Mouse (Mus musculus): ENCODE results near the gene Fmo4. TPM values are rescaled to one million over a fixed set of nuclear protein-coding genes. Genes with fewer than 3 reads are reported as not detected.

Gene Fmo4
- polyA plus RNA-seq (2012; rRNA removed) (0.84 and 0.99 TPM in 2 replicates), polyA plus RNA-seq (2014; fragmentation: Nextera tagmentation; extraction: Ambion mirVana) (0.76 and 0.80 TPM in 2 replicates)

DNA sequence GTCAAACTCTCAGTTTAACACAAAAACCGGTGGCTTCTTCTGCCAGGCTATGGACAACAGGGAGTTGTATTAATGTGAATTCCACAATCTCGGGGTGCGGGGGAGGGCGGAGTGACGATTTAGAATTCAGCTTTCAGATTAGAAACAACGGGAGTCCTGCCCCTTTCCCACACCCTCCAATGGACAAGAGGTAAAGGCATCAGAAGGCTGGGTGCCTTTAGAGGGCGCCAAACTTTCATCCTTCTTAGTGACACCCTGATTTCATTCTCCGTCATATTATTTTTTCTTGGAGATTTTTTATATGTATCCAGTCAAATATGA lies at the start of gene Fmo4:
Gene Fmo4, minus strand, starts transcription at position 137 of the 321 bp plus-strand sequence.
- peak; percentile 69 for DNase-seq (ENCODE audit: low spot score)
- TF ChIP-seq POLR2A (IDR thresholded peaks at IDR 0.05; ENCODE audit: borderline replicate concordance, extremely low read depth, insufficient read depth, insufficient read length): no peak
- H3K9ac ChIP-seq (ENCODE audit: low read depth, low read length, severe bottlenecking): no peak within 1 kb of the TSS
- H3K36me3 ChIP-seq (ENCODE audit: control insufficient read depth, insufficient read depth, low read length): no peaks in the 10 kb centered on the region
- ATAC-seq (ENCODE audit: low FRiP score, low read depth): no peak
- WGBS: 50% methylated on average over 8 of the region's 8 CpGs
- no peaks in the 10 kb centered on the region for H3K9me3 ChIP-seq (ENCODE audit: control insufficient read depth, low read length)
- H3K4me2 ChIP-seq (replicated peaks; ENCODE audit: low read depth, low read length, severe bottlenecking): no peak within 1 kb of the TSS
- no peak within 1 kb of the TSS for H3K27ac ChIP-seq (replicated peaks; ENCODE audit: low read depth, low read length)
- no peaks in the 10 kb centered on the region for H3K27me3 ChIP-seq (ENCODE audit: control insufficient read depth, insufficient read depth, low read length)
- H3K4me1 ChIP-seq (ENCODE audit: control insufficient read depth, insufficient read depth, low read length): no peaks in the 10 kb centered on the region
- H3K4me3 ChIP-seq (replicated peaks; ENCODE audit: low read length): no peak within 1 kb of the TSS

DNA sequence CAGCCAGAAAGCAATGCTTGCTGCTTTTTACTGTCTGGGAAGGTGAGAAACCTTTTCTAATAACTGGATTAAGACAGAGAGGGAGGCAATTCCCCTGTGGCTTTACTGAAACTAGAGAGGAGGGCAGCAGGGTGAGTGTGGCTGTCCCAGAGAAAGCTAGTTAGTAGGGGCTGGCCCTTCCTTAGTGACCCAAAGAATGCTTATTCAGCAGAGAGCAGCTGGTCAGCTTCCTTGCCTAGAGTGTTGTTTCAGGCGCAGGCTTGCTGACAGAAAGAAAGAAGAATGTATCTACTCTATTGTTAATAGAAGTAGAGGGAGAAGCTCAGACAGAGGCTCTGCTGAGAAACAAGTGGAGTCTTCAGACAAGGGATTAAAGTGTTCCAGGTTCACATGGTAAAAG lies 48.6 kb upstream of the Fmo4 start:
- ATAC-seq (ENCODE audit: low FRiP score, low read depth): no peak
- no peak for DNase-seq (ENCODE audit: low spot score)
- TF ChIP-seq POLR2A (IDR thresholded peaks at IDR 0.05; ENCODE audit: borderline replicate concordance, extremely low read depth, insufficient read depth, insufficient read length): no peak
- Histone ChIP-seq H3K27ac (replicated peaks; ENCODE audit: low read depth, low read length) (no peak overlapping the region), H3K36me3 (ENCODE audit: control insufficient read depth, insufficient read depth, low read length) (no peaks in the 10 kb centered on the region), H3K27me3 (ENCODE audit: control insufficient read depth, insufficient read depth, low read length) (no peaks in the 10 kb centered on the region), H3K4me1 (ENCODE audit: control insufficient read depth, insufficient read depth, low read length) (peaks cover 28% of the 10 kb centered on the region), H3K4me2 (replicated peaks; ENCODE audit: low read depth, low read length, severe bottlenecking) (no peak overlapping the region), H3K4me3 (replicated peaks; ENCODE audit: low read length) (no peak overlapping the region), H3K9ac (ENCODE audit: low read depth, low read length, severe bottlenecking) (no peak overlapping the region), H3K9me3 (ENCODE audit: control insufficient read depth, low read length) (no peaks in the 10 kb centered on the region)
- WGBS: 63% methylated on average over 1 of the region's 1 CpGs

DNA sequence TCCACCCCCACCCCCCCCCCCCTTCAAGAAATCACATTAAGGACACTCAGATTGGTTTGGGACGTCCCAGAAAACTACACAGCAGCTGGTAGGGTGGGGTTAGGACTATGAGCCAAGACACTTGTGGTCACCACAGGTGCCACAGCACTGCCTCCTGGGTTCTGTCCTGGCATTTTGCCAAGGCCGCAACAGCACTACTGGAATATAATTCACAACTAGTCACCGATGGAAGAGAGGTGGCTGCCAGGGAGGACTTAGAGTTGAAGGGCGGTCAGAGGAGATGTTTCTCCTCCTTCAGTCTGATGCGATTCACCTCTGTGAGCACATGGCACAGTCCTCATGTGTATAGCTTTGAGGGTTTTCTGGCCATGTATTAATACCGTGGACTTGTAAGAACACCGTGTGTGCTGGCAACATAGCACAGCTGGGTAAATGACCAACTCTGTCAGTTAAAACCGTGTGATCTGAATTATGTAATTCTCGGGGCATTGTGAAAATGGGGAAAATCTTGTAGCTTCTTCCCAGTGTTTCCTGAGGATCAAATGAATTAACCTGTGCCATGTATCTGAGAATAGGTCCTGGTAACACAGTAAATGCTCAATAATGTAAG lies 46.3 kb upstream of the Fmo4 start:
- 59% methylated on average over 9 of the region's 9 CpGs for WGBS
- no peaks in the 10 kb centered on the region for H3K27me3 ChIP-seq (ENCODE audit: control insufficient read depth, insufficient read depth, low read length)
- no peaks in the 10 kb centered on the region for H3K9me3 ChIP-seq (ENCODE audit: control insufficient read depth, low read length)
- peak; percentile 43 for DNase-seq (ENCODE audit: low spot score)
- H3K4me2 ChIP-seq (replicated peaks; ENCODE audit: low read depth, low read length, severe bottlenecking): no peak overlapping the region
- ATAC-seq (ENCODE audit: low FRiP score, low read depth): peak; percentile 62
- peaks cover 23% of the 10 kb centered on the region for H3K4me1 ChIP-seq (ENCODE audit: control insufficient read depth, insufficient read depth, low read length)
- H3K9ac ChIP-seq (ENCODE audit: low read depth, low read length, severe bottlenecking): no peak overlapping the region
- no peak for TF ChIP-seq POLR2A (IDR thresholded peaks at IDR 0.05; ENCODE audit: borderline replicate concordance, extremely low read depth, insufficient read depth, insufficient read length)
- H3K36me3 ChIP-seq (ENCODE audit: control insufficient read depth, insufficient read depth, low read length): no peaks in the 10 kb centered on the region
- H3K27ac ChIP-seq (replicated peaks; ENCODE audit: low read depth, low read length): no peak overlapping the region
- no peak overlapping the region for H3K4me3 ChIP-seq (replicated peaks; ENCODE audit: low read length)

DNA sequence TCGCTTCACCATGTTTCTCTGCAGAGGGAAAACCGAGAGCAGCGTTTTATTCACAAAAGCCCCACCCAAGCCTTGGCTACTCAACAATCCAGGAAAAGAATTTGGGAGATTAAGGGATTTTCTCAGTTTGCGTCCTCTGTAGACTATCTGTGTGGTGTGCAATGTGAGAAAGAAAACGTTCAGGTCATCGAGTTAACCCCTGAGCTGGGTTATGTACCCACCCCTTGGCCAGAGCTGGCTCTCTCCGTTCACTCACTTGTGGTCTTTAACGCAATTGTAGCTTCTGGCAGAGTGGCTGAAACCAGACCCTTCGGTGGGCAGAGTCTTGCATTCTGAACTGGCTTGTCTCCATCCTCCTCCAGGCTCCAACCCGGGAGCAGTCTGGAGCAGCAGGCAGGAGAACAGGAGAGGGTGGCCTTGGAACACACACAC lies 45.8 kb upstream of the Fmo4 start:
- H3K27me3 ChIP-seq (ENCODE audit: control insufficient read depth, insufficient read depth, low read length): no peaks in the 10 kb centered on the region
- peak; percentile 65 for DNase-seq (ENCODE audit: low spot score)
- TF ChIP-seq POLR2A (IDR thresholded peaks at IDR 0.05; ENCODE audit: borderline replicate concordance, extremely low read depth, insufficient read depth, insufficient read length): no peak
- peak overlapping the region; percentile 30 for H3K4me2 ChIP-seq (replicated peaks; ENCODE audit: low read depth, low read length, severe bottlenecking)
- H3K9me3 ChIP-seq (ENCODE audit: control insufficient read depth, low read length): no peaks in the 10 kb centered on the region
- H3K4me1 ChIP-seq (ENCODE audit: control insufficient read depth, insufficient read depth, low read length): peaks cover 21% of the 10 kb centered on the region
- no peak overlapping the region for H3K4me3 ChIP-seq (replicated peaks; ENCODE audit: low read length)
- WGBS: 43% methylated on average over 10 of the region's 10 CpGs
- no peak overlapping the region for H3K9ac ChIP-seq (ENCODE audit: low read depth, low read length, severe bottlenecking)
- ATAC-seq (ENCODE audit: low FRiP score, low read depth): peak; percentile 66
- H3K27ac ChIP-seq (replicated peaks; ENCODE audit: low read depth, low read length): no peak overlapping the region
- H3K36me3 ChIP-seq (ENCODE audit: control insufficient read depth, insufficient read depth, low read length): no peaks in the 10 kb centered on the region

DNA sequence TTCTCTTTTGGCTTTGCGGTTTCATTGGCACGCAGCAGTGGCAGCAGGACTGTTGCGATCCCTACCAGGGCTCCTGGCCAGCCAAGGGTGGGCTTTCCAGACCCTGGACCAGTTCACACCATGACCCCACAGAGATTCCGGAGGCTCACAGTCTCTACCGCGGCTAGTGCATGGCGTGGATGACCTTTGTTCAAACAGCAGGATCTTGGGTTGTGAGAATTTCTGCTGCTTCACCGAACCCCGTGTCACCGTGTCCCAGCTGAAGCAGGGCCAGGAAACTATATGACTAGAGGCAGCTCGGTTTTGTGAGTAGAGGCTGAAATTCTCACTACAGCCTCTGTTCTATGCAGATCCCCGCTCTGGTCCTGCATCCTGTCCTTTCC lies 45.0 kb upstream of the Fmo4 start:
- 70% methylated on average over 12 of the region's 12 CpGs for WGBS
- TF ChIP-seq POLR2A (IDR thresholded peaks at IDR 0.05; ENCODE audit: borderline replicate concordance, extremely low read depth, insufficient read depth, insufficient read length): no peak
- H3K36me3 ChIP-seq (ENCODE audit: control insufficient read depth, insufficient read depth, low read length): no peaks in the 10 kb centered on the region
- H3K9me3 ChIP-seq (ENCODE audit: control insufficient read depth, low read length): no peaks in the 10 kb centered on the region
- DNase-seq (ENCODE audit: low spot score): no peak
- 0 out of 2 replicates have a peak overlapping the region, but pooled peaks have one; percentile 17 for H3K4me3 ChIP-seq (replicated peaks; ENCODE audit: low read length)
- H3K27me3 ChIP-seq (ENCODE audit: control insufficient read depth, insufficient read depth, low read length): no peaks in the 10 kb centered on the region
- no peak overlapping the region for H3K9ac ChIP-seq (ENCODE audit: low read depth, low read length, severe bottlenecking)
- ATAC-seq (ENCODE audit: low FRiP score, low read depth): no peak
- peaks cover 21% of the 10 kb centered on the region for H3K4me1 ChIP-seq (ENCODE audit: control insufficient read depth, insufficient read depth, low read length)
- H3K27ac ChIP-seq (replicated peaks; ENCODE audit: low read depth, low read length): peak overlapping the region; percentile 65
- H3K4me2 ChIP-seq (replicated peaks; ENCODE audit: low read depth, low read length, severe bottlenecking): peak overlapping the region; percentile 30

Measured in limb, embryonic 14.5 days (tissue).